Mouse (Mus musculus) G1E (cell line): Measurements from ENCODE around the gene Litaf. TPM values are rescaled to one million over a fixed set of nuclear protein-coding genes. Genes with fewer than 3 reads are reported as not detected.

Experiments
- ATAC-seq: 2 replicates; pipeline ENCODE4 v1.8.0; 2016; ENCODE audit warnings: mild to moderate bottlenecking; ENCODE audit not compliant: insufficient number of reproducible peaks, poor library complexity, low FRiP score, severe bottlenecking; ENCODE audit errors: extremely low read depth
- DNase-seq: peaks from one replicate; pipeline ENCODE4 v3.0.0; 2012; ENCODE audit warnings: low spot score
- H3K27me3 ChIP-seq: 2 replicates; pipeline ENCODE4 v1.6.1; 2012; ENCODE audit warnings: mild to moderate bottlenecking, low read length, inconsistent platforms; ENCODE audit not compliant: insufficient read depth
- H3K36me3 ChIP-seq: replicated peaks from 2 replicates; pipeline ENCODE3; 2012; ENCODE audit warnings: mild to moderate bottlenecking, inconsistent platforms
- H3K4me1 ChIP-seq: 2 replicates; pipeline ENCODE4 v1.6.1; 2012; ENCODE audit warnings: low read depth, low read length, inconsistent platforms, mixed read lengths; ENCODE audit not compliant: insufficient read depth
- H3K4me3 ChIP-seq: 2 replicates; pipeline ENCODE4 v1.5.1; 2012; ENCODE audit warnings: low read depth, mild to moderate bottlenecking, inconsistent platforms, low read length, moderate library complexity, mixed read lengths
- H3K9me3 ChIP-seq: replicated peaks from 2 replicates; pipeline ENCODE4 v1.6.1; 2012; ENCODE audit warnings: inconsistent platforms
- CTCF ChIP-seq: IDR thresholded peaks from 2 replicates; pipeline ENCODE4 v1.5.1; 2012; ENCODE audit warnings: low read depth, low read length, inconsistent platforms, mixed read lengths
- GATA1 ChIP-seq: IDR thresholded peaks from 2 replicates; pipeline ENCODE4 v1.6.1; 2012; ENCODE audit warnings: borderline replicate concordance, low read length, inconsistent platforms, mixed read lengths
- GATA2 ChIP-seq: IDR thresholded peaks from 2 replicates; pipeline ENCODE4 v1.6.1; 2012; ENCODE audit warnings: low read depth, low read length, inconsistent platforms, borderline replicate concordance
- POLR2AphosphoS5 ChIP-seq: IDR thresholded peaks from 2 replicates; pipeline ENCODE4 v1.6.1; 2012; ENCODE audit warnings: low read depth, low read length, inconsistent platforms; ENCODE audit not compliant: insufficient replicate concordance
- TAL1 ChIP-seq: conservative IDR thresholded peaks from 2 replicates; pipeline ENCODE4 v1.6.1; 2012; ENCODE audit warnings: low read depth, low read length, inconsistent platforms, mixed read lengths
- polyA plus RNA-seq: library from polyadenylated mRNA; stranded (reverse); fragments of >175 nt; gene quantifications from 2 replicates; pipeline ENCODE4 v1.2.3, GENCODE M21; 2012
- total RNA-seq, 2 experiments: library from RNA; stranded (forward) in 1 of 2; stranded (reverse) in 1 of 2; fragments of 200-1000 nt in 1 of 2; fragments of >200 nt in 1 of 2; fragmentation: Nextera tagmentation in 1 of 2; gene quantifications; 2 replicates each; pipeline ENCODE4 v1.2.3; 2014 to 2017

Litaf gene
- total and polyA plus RNA-seq, 3 experiments = 0.13 to 0.87 TPM; not detected in 1

DNA sequence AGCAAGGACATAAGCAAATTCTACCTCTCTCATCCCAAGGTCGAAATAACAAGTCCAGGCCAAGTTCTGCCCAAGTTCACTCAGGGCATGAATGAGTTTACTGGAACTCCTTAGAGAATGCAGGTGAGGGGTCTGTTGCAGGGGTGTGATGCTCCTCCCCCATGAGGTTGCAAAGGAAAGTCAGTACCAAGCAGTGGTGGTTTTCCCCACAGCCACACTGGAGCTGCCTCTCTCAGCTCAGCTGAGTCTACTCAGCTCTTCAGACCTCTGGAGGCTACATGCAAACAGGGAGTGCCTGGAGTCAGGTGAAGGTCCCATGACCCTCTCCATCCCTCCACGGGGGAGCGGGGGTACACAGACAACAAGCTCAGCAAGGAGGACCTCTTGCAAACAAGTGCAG is 108.2 kb downstream of the Litaf start:
- peaks cover 2% of the 10 kb centered on the region; the same call in 1 of the 2 replicates for H3K27me3 ChIP-seq
- ATAC-seq = no peak
- H3K4me3 ChIP-seq = no peak overlapping the region
- H3K9me3 ChIP-seq = no peaks in the 10 kb centered on the region
- H3K4me1 ChIP-seq = no peaks in the 10 kb centered on the region
- no peak for DNase-seq
- TF ChIP-seq CTCF (no peak), GATA2 (no peak), TAL1 (no peak)
- no peaks in the 10 kb centered on the region for H3K36me3 ChIP-seq

DNA sequence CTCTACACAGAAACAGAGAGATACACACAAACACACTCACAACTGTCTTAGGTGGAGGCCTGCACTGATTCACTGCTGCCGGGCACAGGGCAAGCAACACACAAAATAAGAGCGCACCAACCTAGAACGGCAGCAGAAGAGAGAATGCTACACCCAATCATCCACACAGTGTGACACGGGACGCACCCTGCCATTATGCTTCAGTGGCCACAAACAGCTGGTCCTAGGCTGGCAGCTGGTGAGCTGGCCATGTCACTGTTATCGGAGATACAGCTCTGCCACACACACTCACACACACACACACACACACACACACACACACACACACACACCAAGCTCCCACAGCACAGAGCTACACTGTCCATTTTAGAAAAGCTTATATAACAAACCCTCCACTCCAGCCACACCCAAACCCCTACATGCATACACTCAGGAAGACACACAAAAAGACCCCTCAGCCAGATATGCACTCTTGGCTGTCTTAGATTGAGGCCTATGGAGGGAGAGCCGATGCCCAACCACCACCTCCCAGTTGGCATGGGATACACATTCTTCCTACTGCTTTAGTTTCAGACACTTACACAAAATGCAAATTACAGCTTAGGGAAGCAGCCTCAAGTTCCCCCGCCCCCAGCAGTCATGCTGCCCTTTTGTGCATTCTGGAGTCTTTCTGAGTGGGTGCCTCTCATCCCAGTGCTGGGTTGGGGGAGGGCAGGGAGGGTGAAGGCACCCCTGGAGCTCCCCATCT is 108.8 kb downstream of the Litaf start:
- no peaks in the 10 kb centered on the region for H3K4me1 ChIP-seq

DNA sequence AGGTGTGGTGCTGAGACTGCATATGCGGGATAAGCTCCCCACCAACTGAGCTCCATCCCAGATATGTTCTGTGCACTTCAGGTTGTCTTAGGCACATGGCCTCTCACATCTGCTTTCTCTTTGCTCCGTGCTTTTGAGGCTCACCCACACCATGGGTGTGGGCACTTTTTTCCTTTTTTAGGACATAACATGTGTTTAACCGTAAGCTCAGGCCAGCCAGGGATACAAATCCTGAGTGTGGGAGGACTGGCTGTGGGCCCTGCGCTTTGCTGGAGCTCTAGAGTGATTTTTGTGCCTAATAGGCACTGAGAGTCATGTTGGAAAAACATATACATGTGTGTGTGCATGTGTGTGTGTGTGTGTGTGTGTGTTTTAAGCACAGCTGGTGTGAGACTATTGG is 110.9 kb downstream of the Litaf start:
- Histone ChIP-seq H3K36me3 (no peaks in the 10 kb centered on the region), H3K4me3 (no peak overlapping the region)

More for the DNA sequence above, 108.8 kb downstream of the Litaf start:
- Histone ChIP-seq H3K27me3 (peaks cover 2% of the 10 kb centered on the region; the same call in 1 of the 2 replicates), H3K36me3 (no peaks in the 10 kb centered on the region), H3K4me3 (no peak overlapping the region), H3K9me3 (no peaks in the 10 kb centered on the region)
- TF ChIP-seq POLR2AphosphoS5 (no peak), TAL1 (no peak), GATA1 (no peak), CTCF (no peak), GATA2 (no peak)
- DNase-seq (no peak), ATAC-seq (no peak)

DNA sequence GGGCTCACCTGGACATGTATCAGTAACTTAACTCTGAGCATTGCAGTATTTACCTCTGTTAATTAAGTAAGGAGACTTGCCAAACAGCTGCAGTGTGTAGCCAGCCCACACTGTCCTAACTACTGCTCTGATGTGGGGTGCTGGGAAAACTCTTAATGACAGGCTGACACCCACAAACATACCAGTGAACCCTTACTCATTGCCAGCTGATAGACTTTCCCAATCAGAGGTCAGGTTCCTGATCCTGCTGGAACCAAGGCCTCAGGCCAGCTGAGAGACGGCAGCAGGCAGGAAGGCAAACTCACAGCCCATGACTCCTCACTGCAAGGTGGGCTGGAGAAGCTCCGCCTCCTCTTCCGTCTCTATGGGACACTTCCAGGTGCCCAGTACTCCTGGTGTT is 113.1 kb downstream of the Litaf start:
- no peaks in the 10 kb centered on the region for H3K9me3 ChIP-seq
- H3K27me3 ChIP-seq = peaks cover 2% of the 10 kb centered on the region; the same call in 1 of the 2 replicates
- H3K36me3 ChIP-seq = no peaks in the 10 kb centered on the region
- TF ChIP-seq POLR2AphosphoS5 = no peak
- no peak for TF ChIP-seq GATA1
- no peak for TF ChIP-seq GATA2
- no peak for TF ChIP-seq CTCF
- TF ChIP-seq TAL1 = no peak
- DNase-seq (no peak), ATAC-seq (no peak)
- H3K4me1 ChIP-seq = no peaks in the 10 kb centered on the region
- H3K4me3 ChIP-seq = no peak overlapping the region

More for the DNA sequence above, 110.9 kb downstream of the Litaf start:
- no peaks in the 10 kb centered on the region for H3K4me1 ChIP-seq
- H3K9me3 ChIP-seq = no peaks in the 10 kb centered on the region
- DNase-seq (no peak), ATAC-seq (no peak)
- TF ChIP-seq GATA2 (no peak), CTCF (no peak), TAL1 (no peak), GATA1 (no peak), POLR2AphosphoS5 (no peak)
- peaks cover 2% of the 10 kb centered on the region; the same call in 1 of the 2 replicates for H3K27me3 ChIP-seq

DNA sequence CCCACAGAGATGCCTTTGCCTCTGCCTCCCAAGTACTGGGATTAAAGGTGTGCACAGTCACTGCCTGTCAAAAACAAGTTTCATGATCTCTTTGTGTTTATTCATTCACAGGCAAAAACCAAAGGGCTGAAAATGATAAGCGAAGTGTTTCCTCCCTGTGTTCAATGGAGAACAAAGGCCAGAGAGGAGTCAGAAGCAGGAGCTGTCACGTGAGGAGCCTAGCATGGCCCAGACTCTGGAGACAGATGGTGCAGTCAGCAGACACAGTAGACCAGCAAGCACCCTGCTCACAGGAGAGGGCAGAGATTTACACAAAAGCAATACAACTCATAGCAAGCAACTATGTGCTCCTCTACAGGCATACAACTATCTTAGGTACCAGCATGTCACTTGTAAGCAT is 113.9 kb downstream of the Litaf start:
- no peak for DNase-seq
- Histone ChIP-seq H3K4me1 (no peaks in the 10 kb centered on the region), H3K36me3 (no peaks in the 10 kb centered on the region), H3K9me3 (no peaks in the 10 kb centered on the region), H3K27me3 (peaks cover 2% of the 10 kb centered on the region; the same call in 1 of the 2 replicates), H3K4me3 (no peak overlapping the region)
- no peak for ATAC-seq
- TF ChIP-seq TAL1 (no peak), GATA1 (no peak), CTCF (no peak), POLR2AphosphoS5 (no peak)

DNA sequence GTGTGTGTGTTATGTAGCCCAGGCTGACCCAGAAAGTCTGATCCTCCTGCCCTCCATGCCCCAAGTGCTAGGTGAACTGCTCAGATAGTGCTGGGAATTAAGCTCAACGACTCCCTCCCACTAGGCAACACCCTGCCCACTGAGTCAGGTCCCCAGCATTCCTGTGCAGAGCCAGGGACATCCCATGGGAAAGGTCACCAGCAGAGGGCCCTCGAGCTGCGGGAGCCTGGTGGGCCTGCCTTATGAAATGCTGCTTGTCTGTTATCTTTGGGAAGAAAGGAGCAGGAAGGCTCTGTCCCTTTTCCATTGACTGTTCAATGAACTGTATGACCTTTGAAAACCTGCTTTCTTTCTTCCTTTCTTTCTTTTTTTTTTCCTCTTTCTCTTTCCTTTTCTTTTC is 114.4 kb downstream of the Litaf start:
- Histone ChIP-seq H3K9me3 (no peaks in the 10 kb centered on the region), H3K4me1 (no peaks in the 10 kb centered on the region), H3K4me3 (no peak overlapping the region), H3K36me3 (no peaks in the 10 kb centered on the region), H3K27me3 (peaks cover 2% of the 10 kb centered on the region; the same call in 1 of the 2 replicates)
- no peak for DNase-seq
- no peak for TF ChIP-seq GATA1
- no peak for TF ChIP-seq POLR2AphosphoS5
- no peak for TF ChIP-seq CTCF
- no peak for TF ChIP-seq GATA2
- TF ChIP-seq TAL1 = no peak
- ATAC-seq = no peak

DNA sequence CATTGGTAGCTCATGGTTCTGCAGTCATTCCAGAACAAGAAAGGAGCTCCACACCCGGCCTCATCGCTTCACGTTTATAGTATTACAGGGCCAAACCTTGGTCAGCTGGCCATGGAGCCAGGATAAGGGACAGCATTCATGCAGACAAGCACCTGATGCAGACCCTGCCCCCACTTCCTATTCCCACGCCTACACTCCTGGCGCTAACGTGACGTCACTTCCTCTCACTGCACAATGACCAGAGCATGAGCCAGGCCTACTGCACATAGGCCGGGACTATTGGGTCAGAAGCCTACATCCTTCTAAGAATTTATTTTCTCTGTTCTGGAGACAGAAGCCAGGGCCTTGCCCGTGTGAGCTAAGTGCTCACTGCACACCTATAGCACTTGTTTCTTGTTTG is 115.4 kb downstream of the Litaf start:
- no peak for ATAC-seq
- H3K4me3 ChIP-seq = no peak overlapping the region
- TF ChIP-seq CTCF = no peak
- TF ChIP-seq TAL1 = no peak
- no peaks in the 10 kb centered on the region for H3K36me3 ChIP-seq
- H3K27me3 ChIP-seq = peaks cover 2% of the 10 kb centered on the region; the same call in 1 of the 2 replicates
- H3K4me1 ChIP-seq = no peaks in the 10 kb centered on the region
- no peaks in the 10 kb centered on the region for H3K9me3 ChIP-seq
- DNase-seq = no peak
